Mouse (Mus musculus) liver, embryonic 16.5 days (tissue): ENCODE data around the gene Mtmr3. TPM values are rescaled to one million over a fixed set of nuclear protein-coding genes. Genes with fewer than 3 reads are reported as not detected.
A peak's percentile ranks its signal among the peaks of the same experiment; 100 is the strongest.

Experiments used
- ATAC-seq: fragments of 200-750 bp; cut with Nextera tagmentation; 2 replicates; pipeline ENCODE4 v1.8.0; 2017; ENCODE audit warnings: low read depth, mild to moderate bottlenecking, moderate number of reproducible peaks, moderate library complexity
- H3K27ac ChIP-seq: fragments of 300-500 bp; sonication (generic); 2 replicates; pipeline ENCODE4 v1.5.1; 2014; ENCODE audit warnings: mild to moderate bottlenecking, low read length
- H3K27me3 ChIP-seq: fragments of 300-500 bp; sonication (generic); 2 replicates; pipeline ENCODE4 v1.6.1; 2014; ENCODE audit warnings: low read depth, low read length, mixed read lengths; ENCODE audit not compliant: control insufficient read depth, insufficient read depth
- H3K36me3 ChIP-seq: fragments of 300-500 bp; sonication (generic); 2 replicates; pipeline ENCODE4 v1.6.1; 2014; ENCODE audit warnings: mild to moderate bottlenecking; ENCODE audit not compliant: control insufficient read depth, insufficient read depth
- H3K4me1 ChIP-seq: fragments of 300-500 bp; sonication (generic); 2 replicates; pipeline ENCODE4 v1.6.1; 2014; ENCODE audit warnings: low read depth, low read length, mixed read lengths; ENCODE audit not compliant: control insufficient read depth
- H3K4me2 ChIP-seq: fragments of 300-500 bp; sonication (generic); 2 replicates; pipeline ENCODE4 v1.6.1; 2014; ENCODE audit warnings: low read depth, low read length, mixed read lengths
- H3K4me3 ChIP-seq: fragments of 300-500 bp; sonication (generic); 2 replicates; pipeline ENCODE4 v1.5.1; 2014; ENCODE audit warnings: low read depth, mild to moderate bottlenecking, low read length
- H3K9ac ChIP-seq: fragments of 300-500 bp; sonication (generic); 2 replicates; pipeline ENCODE4 v1.6.1; 2014; ENCODE audit warnings: low read depth, low read length
- H3K9me3 ChIP-seq: fragments of 300-500 bp; sonication (generic); replicated peaks from 2 replicates; pipeline ENCODE4 v1.6.1; 2016; ENCODE audit warnings: low read length; ENCODE audit not compliant: control insufficient read depth
- WGBS: fragments of 180-500 bp; shearing (Covaris S2); extraction: QIAGEN DNeasy Blood & Tissue Kit; methylation state at CpG from one replicate; pipeline ENCODE4 v1.1.7; 2014; ENCODE audit not compliant: insufficient replicate concordance; 5-methylcytosine and 5-hydroxymethylcytosine counted together
- polyA plus RNA-seq: library from polyadenylated mRNA; unstranded; fragments of >200 nt; fragmentation: Nextera tagmentation; extraction: Ambion mirVana; gene quantifications from 2 replicates; pipeline ENCODE4 v1.2.1, GENCODE M21; 2015

The Mtmr3 gene
- polyA plus RNA-seq, 1 experiment from 2014 or later, result 36.5 TPM

- no peak overlapping the region for H3K27ac ChIP-seq
- ATAC-seq, result no peak
Observed at GRCm38 (mm10) chr11:4489207-4489606, 105.5 kb downstream of the Mtmr3 start.

GRCm38 (mm10) chr11:4488798-4489197 lies 105.9 kb downstream of the Mtmr3 start:
- H3K27me3 ChIP-seq, result no peaks in the 10 kb centered on the region
- H3K4me1 ChIP-seq, result peaks cover 28% of the 10 kb centered on the region
- H3K27ac ChIP-seq, result peak overlapping the region; percentile 90
- no peaks in the 10 kb centered on the region for H3K9me3 ChIP-seq
- no peak overlapping the region for H3K4me2 ChIP-seq
- H3K36me3 ChIP-seq, result peaks cover 92% of the 10 kb centered on the region
- no peak for ATAC-seq
- H3K9ac ChIP-seq, result no peak overlapping the region
- 90% methylated on average over 2 of the region's 2 CpGs for WGBS
- H3K4me3 ChIP-seq, result no peak overlapping the region

More at GRCm38 (mm10) chr11:4489207-4489606, 105.5 kb downstream of the Mtmr3 start:
- H3K4me3 ChIP-seq, result no peak overlapping the region
- no peaks in the 10 kb centered on the region for H3K27me3 ChIP-seq
- H3K4me1 ChIP-seq, result peaks cover 28% of the 10 kb centered on the region
- peaks cover 93% of the 10 kb centered on the region for H3K36me3 ChIP-seq
- H3K9ac ChIP-seq, result no peak overlapping the region
- no peak overlapping the region for H3K4me2 ChIP-seq
- no peaks in the 10 kb centered on the region for H3K9me3 ChIP-seq
- WGBS, result 90% methylated on average over 4 of the region's 4 CpGs

- H3K4me3 ChIP-seq, result no peak overlapping the region
- no peak for ATAC-seq
- H3K9ac ChIP-seq, result peak overlapping the region; percentile 26; the same call in 1 of the 2 replicates
- H3K27ac ChIP-seq, result peak overlapping the region; percentile 90
- 91% methylated on average over 13 of the region's 13 CpGs for WGBS
- H3K27me3 ChIP-seq, result no peaks in the 10 kb centered on the region
- peak overlapping the region; percentile 43 for H3K4me2 ChIP-seq
- peaks cover 90% of the 10 kb centered on the region for H3K36me3 ChIP-seq
- no peaks in the 10 kb centered on the region for H3K9me3 ChIP-seq
- peaks cover 28% of the 10 kb centered on the region for H3K4me1 ChIP-seq
Observed at GRCm38 (mm10) chr11:4488367-4488766, 106.3 kb downstream of the Mtmr3 start.

- 42% methylated on average over 8 of the region's 8 CpGs for whole genome bisulfite sequencing
Observed at GRCm38 (mm10) chr11:4487401-4487965, 107.2 kb downstream of the Mtmr3 start.

GRCm38 (mm10) chr11:4484541-4484940 lies 110.1 kb downstream of the Mtmr3 start:
- no peak for ATAC-seq
- Histone ChIP-seq H3K9ac (no peak overlapping the region), H3K4me2 (no peak overlapping the region), H3K4me3 (no peak overlapping the region), H3K36me3 (peaks cover 90% of the 10 kb centered on the region), H3K27me3 (no peaks in the 10 kb centered on the region), H3K4me1 (peaks cover 28% of the 10 kb centered on the region), H3K27ac (no peak overlapping the region), H3K9me3 (no peaks in the 10 kb centered on the region)
- WGBS, result 86% methylated on average over 5 of the region's 5 CpGs

More at GRCm38 (mm10) chr11:4487401-4487965, 107.2 kb downstream of the Mtmr3 start:
- H3K4me3 ChIP-seq, result peak overlapping the region; percentile 12; the same call in 1 of the 2 replicates
- H3K9ac ChIP-seq, result peak overlapping the region; percentile 26
- H3K36me3 ChIP-seq, result peaks cover 92% of the 10 kb centered on the region
- H3K27me3 ChIP-seq, result no peaks in the 10 kb centered on the region
- H3K9me3 ChIP-seq, result no peaks in the 10 kb centered on the region
- peak overlapping the region; percentile 43 for H3K4me2 ChIP-seq
- ATAC-seq, result peak; percentile 95
- peak overlapping the region; percentile 90 for H3K27ac ChIP-seq
- H3K4me1 ChIP-seq, result peaks cover 28% of the 10 kb centered on the region

GRCm38 (mm10) chr11:4482641-4483040 lies 112.0 kb downstream of the Mtmr3 start:
- Histone ChIP-seq H3K4me3 (no peak overlapping the region), H3K36me3 (peaks cover 77% of the 10 kb centered on the region), H3K9me3 (no peaks in the 10 kb centered on the region), H3K4me2 (no peak overlapping the region), H3K4me1 (peaks cover 12% of the 10 kb centered on the region), H3K27me3 (no peaks in the 10 kb centered on the region), H3K27ac (no peak overlapping the region), H3K9ac (no peak overlapping the region)
- 86% methylated on average over 5 of the region's 5 CpGs for WGBS
- no peak for ATAC-seq

- no peak overlapping the region for H3K27ac ChIP-seq
- H3K4me3 ChIP-seq, result no peak overlapping the region
- H3K4me2 ChIP-seq, result no peak overlapping the region
- H3K36me3 ChIP-seq, result peaks cover 20% of the 10 kb centered on the region
- H3K9ac ChIP-seq, result no peak overlapping the region
- H3K9me3 ChIP-seq, result no peaks in the 10 kb centered on the region
- 91% methylated on average over 4 of the region's 4 CpGs for WGBS
- H3K4me1 ChIP-seq, result no peaks in the 10 kb centered on the region
- no peaks in the 10 kb centered on the region for H3K27me3 ChIP-seq
- no peak for ATAC-seq
Observed at GRCm38 (mm10) chr11:4476184-4476697, 118.4 kb downstream of the Mtmr3 start.

- Histone ChIP-seq H3K4me2 (no peak overlapping the region), H3K36me3 (no peaks in the 10 kb centered on the region), H3K27me3 (no peaks in the 10 kb centered on the region), H3K9me3 (no peaks in the 10 kb centered on the region), H3K4me1 (no peaks in the 10 kb centered on the region), H3K9ac (no peak overlapping the region), H3K4me3 (no peak overlapping the region), H3K27ac (no peak overlapping the region)
- peak; percentile 16; the same call in 1 of the 2 replicates for ATAC-seq
- 71% methylated on average over 7 of the region's 7 CpGs for WGBS
Observed at GRCm38 (mm10) chr11:4472464-4473179, 122.0 kb downstream of the Mtmr3 start.

- no peak overlapping the region for H3K27ac ChIP-seq
- ATAC-seq, result no peak
- no peak overlapping the region for H3K9ac ChIP-seq
- H3K27me3 ChIP-seq, result no peaks in the 10 kb centered on the region
- no peak overlapping the region for H3K4me2 ChIP-seq
- H3K4me1 ChIP-seq, result no peaks in the 10 kb centered on the region
- no peaks in the 10 kb centered on the region for H3K36me3 ChIP-seq
- WGBS, result 74% methylated on average over 5 of the region's 5 CpGs
- no peaks in the 10 kb centered on the region for H3K9me3 ChIP-seq
- H3K4me3 ChIP-seq, result no peak overlapping the region
Observed at GRCm38 (mm10) chr11:4471734-4472133, 122.9 kb downstream of the Mtmr3 start.
